Mouse (Mus musculus): Measurements from ENCODE around the gene Ttll1.

The Ttll1 gene

GRCm38 (mm10) chr15:83510805-83511405 is at the start of gene Ttll1:
TSS of gene Ttll1 (minus strand) at chr15:83510893.
- DNase-seq = peak; percentile 98

GRCm38 (mm10) chr15:83555161-83555974 is 44.7 kb upstream of the Ttll1 start:
- peak; percentile 87 to 89 for DNase-seq

GRCm38 (mm10) chr15:83553831-83554230 is 43.1 kb upstream of the Ttll1 start:
- DNase-seq = peak; percentile 18 to 31

- no peak for DNase-seq
These were observed 39.4 kb upstream of the Ttll1 start for GRCm38 (mm10) chr15:83550137-83550536.

GRCm38 (mm10) chr15:83547144-83547543 is 36.5 kb upstream of the Ttll1 start:
- DNase-seq = no peak

GRCm38 (mm10) chr15:83546029-83546428 is 35.3 kb upstream of the Ttll1 start:
- DNase-seq = no peak

- DNase-seq = no peak
These were observed 31.1 kb upstream of the Ttll1 start for GRCm38 (mm10) chr15:83541647-83542287.

GRCm38 (mm10) chr15:83539905-83540304 is 29.2 kb upstream of the Ttll1 start:
- no peak for DNase-seq

GRCm38 (mm10) chr15:83538855-83539254 is 28.2 kb upstream of the Ttll1 start:
- no peak for DNase-seq

GRCm38 (mm10) chr15:83535890-83536231 is 25.2 kb upstream of the Ttll1 start:
- no peak for DNase-seq

- no peak for DNase-seq
These were observed 24.5 kb upstream of the Ttll1 start for GRCm38 (mm10) chr15:83534960-83535889.

GRCm38 (mm10) chr15:83532606-83533005 is 21.9 kb upstream of the Ttll1 start:
- no peak for DNase-seq

- DNase-seq = no peak
These were observed 21.3 kb upstream of the Ttll1 start for GRCm38 (mm10) chr15:83531961-83532469.

GRCm38 (mm10) chr15:83530688-83531087 is 20.0 kb upstream of the Ttll1 start:
- no peak for DNase-seq

GRCm38 (mm10) chr15:83530233-83530632 is 19.5 kb upstream of the Ttll1 start:
- no peak for DNase-seq

- DNase-seq = no peak
These were observed 19.1 kb upstream of the Ttll1 start for GRCm38 (mm10) chr15:83529765-83530164.

GRCm38 (mm10) chr15:83528892-83529291 is 18.2 kb upstream of the Ttll1 start:
- DNase-seq = no peak

GRCm38 (mm10) chr15:83527747-83528146 is 17.1 kb upstream of the Ttll1 start:
- no peak for DNase-seq

- peak in 1 of 2 experiments; percentile 22 for DNase-seq
These were observed 16.4 kb upstream of the Ttll1 start for GRCm38 (mm10) chr15:83527092-83527437.

GRCm38 (mm10) chr15:83526424-83527091 is 15.9 kb upstream of the Ttll1 start, which contains the start of gene Bik:
TSS of gene Bik (plus strand) at chr15:83526862.
- peak; percentile 22 to 39 for DNase-seq

GRCm38 (mm10) chr15:83524333-83524729 is 13.6 kb upstream of the Ttll1 start:
- no peak for DNase-seq

All from B cell, adult 2 months (primary cell).